Mouse (Mus musculus) cerebellum, postnatal 36 days (tissue): Measurements from ENCODE around the gene Lefty2.

Source experiments
- DNase-seq, 2 experiments: peaks; one replicate each; pipeline ENCODE4 v3.0.0; 2021 to 2022; ENCODE audit warnings: mixed read lengths in 2 of 2

Gene Lefty2

DNA sequence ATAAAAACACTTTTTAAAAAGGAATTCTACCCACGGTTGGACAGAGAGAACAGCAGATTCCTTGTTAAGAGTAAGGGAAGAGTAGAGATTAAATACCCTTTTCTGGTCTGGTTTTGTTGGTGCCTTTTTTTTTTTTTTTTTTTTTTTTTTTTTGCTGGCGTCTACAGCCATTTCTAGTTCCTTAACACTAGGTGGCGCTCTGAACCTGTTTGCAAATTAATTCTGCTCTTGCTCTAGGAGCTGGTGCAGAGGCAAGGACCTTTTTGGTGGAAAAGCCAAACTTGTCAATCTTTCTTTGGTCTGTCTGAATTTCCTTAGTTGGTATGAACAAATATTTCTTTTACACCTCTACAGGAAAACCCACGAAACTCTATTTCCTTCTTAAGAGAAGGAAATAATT lies 8.2 kb downstream of the Lefty2 start:
- peak in 1 of 2 experiments; percentile 28 for DNase-seq

DNA sequence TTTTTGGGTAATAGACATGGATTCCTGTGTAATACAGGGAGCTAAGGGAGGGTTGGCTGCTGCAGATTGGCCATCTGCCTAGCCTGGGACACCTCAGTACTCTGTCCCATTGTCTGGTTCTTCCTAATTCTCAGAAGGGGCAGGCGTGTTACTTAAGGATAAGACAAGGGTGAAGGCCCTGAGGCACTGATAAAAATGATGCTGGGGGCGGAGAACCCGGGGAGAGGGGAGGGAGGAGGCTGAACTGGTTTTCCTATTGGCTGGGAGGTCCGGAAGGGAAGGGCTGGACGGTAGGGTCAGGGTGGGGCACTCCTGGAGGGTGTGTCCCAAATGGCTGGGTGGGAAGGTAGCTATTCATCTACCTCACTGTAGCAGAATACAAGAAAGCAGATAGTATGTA lies 10.0 kb downstream of the Lefty2 start:
- no peak for DNase-seq

DNA sequence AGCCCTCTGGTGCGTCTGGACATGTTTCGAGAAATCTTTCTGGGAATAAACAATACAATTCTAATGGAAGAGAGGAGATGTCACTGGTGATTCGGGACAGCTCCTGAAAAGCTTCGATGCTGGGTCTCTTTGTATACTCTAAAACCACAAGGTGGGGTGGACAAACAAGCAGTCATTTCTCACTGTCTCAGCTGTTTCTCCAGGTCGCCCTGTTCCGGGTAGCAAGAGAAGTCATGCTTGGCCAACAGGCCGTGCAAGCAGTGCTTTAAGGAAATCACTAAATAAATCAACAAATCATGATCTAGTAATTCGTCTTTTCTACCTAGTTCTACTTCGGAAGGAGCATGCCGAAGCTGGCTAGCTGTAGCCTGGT lies 10.7 kb downstream of the Lefty2 start:
- DNase-seq, result no peak

DNA sequence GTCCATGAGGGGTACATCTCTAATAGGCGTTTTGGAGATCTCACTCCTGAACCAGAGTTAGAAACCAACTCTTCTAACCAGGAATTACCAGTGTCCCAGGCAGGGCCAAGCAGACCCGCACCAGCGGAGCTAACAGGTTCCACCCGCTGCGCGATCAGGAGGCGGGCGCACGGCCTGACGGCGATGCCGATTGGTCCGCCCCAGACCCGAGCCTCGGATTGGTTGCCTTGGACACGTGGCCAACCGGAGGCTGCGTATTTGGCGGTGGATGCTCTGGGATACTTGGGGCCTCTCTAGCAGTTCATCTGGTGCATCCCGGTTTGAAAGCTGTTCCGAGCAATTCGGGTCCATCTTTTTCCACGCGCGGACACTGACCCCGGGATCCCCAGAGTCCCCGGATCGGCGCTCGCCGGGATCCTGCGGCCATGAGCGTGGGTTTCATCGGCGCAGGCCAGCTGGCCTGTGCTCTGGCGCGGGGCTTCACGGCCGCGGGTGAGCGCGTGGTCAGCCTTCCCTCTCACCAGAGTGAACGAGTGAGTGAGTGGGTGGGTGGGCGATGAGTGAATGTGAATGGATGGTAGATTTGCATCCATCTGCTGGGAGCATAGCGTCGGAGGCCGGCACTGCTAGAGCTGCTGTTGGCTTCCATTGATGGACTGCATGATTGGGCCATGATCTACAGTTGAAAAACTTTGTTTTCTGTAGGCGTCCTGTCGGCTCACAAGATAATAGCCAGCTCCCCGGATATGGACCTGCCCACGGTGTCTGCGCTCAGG lies 11.3 kb downstream of the Lefty2 start, which contains the start of gene Pycr2:
Pycr2 (plus strand) TSS at position 255 of the 776 bp plus-strand sequence.
- DNase-seq, result peak; percentile 93 to 94

DNA sequence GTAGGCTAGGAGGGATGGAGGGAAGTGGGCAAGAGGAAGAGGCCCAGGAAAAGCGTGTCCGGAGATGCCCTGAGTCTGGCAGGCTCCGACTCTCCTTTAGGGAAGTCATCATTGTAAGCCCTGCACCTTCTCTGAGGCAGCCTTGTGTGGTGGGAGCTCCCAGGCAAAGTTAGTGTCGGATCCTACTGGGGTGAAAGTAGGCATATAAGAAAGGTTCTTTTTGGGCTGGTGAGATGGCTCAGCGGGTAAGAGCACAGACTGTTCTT lies 11.8 kb downstream of the Lefty2 start:
- no peak for DNase-seq

DNA sequence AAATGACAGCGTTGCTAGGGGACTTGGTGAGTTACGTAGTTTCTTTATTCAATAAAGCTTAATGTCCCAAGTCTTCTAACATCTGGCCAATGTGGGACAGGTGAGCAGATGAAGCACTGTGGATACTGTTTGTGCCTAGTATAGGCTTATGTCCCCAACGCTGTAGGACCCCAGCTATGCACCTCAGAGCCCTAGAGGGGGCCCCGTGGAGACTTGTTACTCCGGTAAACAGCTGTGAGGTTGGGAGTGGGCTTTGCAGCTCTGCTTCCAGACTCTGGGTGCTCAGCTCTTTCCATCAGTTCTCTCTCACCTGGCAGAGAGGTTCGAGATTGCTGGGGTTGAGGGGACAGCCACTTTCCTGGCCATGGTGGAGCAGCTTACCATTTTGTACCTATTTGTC lies 12.4 kb downstream of the Lefty2 start:
- no peak for DNase-seq

DNA sequence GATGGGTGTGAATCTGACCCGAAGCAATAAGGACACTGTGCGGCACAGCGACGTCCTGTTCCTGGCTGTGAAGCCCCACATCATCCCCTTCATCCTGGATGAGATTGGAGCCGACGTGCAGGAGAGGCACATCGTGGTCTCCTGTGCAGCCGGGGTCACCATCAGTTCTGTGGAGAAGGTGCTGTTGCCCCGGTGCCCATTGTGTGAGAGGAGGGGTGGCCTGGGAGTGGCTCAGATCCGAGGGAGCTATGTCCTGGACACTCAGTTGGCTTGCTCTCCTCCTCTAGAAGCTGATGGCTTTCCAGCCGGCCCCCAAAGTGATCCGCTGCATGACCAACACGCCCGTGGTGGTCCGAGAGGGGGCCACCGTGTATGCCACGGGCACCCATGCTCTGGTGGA lies 13.0 kb downstream of the Lefty2 start:
- DNase-seq, result no peak

DNA sequence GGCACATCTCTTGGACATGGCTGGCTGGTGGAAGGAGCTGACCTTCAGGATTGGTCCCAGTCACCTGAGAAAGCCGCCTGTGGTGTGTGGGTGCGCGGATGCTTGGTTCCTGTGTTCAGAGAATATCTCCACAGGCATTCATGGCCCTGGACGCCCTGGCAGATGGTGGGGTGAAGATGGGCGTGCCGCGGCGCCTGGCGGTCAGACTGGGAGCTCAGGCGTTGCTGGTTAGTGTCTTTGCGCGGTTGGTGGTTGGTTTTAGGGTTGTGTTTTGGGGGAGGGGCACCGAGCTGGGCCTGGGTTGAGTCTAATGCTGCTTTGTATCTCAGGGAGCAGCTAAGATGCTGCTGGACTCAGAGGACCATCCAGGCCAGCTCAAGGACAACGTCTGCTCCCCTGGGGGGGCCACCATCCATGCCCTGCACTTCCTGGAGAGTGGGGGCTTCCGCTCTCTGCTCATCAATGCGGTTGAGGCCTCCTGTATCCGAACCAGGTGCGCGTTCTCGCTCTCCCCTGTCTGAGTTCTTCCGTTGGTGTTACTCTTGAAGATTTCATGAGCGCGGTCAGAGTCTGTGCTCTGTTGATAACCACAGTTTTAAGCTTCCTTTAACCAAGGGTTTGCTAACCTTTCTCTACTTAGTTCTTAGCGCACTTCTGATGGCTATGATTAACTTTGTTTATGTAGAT lies 13.7 kb downstream of the Lefty2 start:
- peak in 1 of 2 experiments; percentile 5 for DNase-seq

DNA sequence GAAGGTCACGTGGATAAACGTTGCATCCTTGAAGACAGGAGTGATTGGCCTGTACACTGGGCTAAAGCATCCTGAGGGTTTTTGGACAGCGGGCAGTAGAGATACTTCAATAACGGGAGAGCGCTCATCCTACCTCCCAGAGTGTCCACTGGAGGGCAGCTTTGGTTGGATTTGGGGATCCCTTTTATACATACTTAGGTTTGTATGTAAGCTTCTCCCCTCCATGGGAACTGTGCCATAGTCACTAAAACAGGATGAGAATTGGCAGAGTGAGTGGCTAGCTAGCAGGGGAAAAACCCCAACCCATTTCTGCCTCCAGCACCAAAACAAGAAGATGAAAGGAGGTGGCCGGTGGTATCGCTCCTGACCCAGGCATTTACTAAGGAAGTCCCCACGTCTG lies 18.2 kb downstream of the Lefty2 start:
- DNase-seq, result no peak

DNA sequence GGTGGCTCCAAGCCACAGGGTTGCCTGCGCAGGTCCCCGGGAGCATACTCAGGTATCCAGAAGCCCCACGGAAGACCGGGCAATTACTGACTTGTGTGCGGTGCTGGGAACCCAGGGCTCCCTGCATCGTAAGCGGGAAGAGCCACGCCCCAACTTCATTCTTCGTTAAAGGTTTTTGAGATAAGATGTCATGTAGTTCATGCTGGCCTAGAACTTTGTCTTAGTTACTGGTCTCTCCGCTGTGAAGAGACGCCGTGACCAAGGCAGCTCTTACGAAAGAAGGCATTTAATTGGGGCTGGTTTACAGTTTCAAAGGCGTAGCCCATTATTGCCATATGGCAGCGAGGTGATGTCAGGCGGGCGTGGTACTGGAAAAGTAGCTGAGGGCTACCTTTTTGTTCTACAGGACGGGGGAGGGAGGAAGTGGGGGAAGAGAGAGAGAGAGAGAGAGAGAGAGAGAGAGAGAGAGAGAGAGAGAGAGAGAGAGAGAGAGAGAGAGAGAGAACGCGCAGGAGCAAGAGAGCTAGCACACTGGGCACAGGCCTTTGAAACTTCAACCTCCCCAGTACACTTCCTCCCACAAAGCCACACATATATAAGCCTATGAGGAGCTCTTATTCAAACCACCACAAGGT lies 18.9 kb downstream of the Lefty2 start:
- DNase-seq, result no peak

DNA sequence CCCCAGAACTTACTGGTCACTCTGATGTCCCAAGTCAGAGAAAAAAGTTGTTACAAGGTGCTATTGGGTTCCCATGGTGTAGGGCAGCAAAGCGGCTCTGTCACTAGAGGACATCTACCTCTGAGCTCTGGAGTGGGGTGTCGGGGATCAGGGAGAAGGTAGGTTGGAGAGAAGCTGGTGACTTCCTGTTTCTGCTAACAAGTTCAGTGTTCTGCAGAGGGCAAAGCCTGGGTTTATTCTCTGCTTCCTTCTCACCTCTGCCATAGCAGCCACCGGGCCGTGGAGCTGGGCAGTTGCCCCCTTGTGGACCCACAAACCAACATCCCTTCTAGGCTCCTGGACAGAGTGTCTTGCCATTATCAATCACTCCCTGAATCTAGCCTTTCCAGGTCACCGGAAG lies 19.9 kb downstream of the Lefty2 start:
- DNase-seq, result no peak

DNA sequence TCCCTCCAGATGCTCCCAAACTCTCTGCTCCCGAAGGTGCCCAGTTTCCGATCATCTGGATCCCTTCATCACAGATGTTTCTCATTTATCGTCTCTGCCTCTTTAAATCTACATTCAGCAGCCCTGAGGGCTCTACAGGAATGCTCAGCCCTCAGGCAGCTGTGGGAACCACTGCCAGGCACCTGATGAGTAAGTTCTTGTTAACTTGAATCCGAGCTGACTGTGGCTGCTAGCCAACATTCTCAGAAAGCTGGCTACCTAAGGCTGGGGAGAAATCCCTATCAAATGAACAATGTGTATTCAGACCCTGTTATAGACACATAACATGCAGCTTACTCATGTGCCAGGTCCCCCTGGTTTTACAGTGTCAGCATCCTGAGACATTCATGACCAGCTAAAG lies 20.9 kb downstream of the Lefty2 start:
- no peak for DNase-seq

DNA sequence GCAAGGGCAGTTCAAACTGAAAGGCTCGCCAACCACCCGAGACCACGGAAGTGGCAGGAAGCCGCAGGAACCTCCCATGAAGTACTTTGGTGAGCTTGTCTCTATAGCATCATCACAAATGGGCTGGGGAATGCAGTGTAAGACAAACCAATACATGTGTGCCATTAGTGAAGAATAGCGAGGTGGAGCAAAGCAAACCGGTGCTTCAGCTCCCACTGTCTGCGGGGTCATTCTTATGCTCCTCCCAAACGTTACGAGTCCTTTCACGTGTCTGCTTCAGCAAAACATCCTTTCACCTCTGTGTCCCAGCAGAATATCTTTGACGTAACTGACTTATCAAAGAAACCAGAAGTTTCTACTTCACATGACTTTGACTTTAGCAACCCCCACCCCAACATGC lies 23.5 kb downstream of the Lefty2 start:
- DNase-seq, result no peak

DNA sequence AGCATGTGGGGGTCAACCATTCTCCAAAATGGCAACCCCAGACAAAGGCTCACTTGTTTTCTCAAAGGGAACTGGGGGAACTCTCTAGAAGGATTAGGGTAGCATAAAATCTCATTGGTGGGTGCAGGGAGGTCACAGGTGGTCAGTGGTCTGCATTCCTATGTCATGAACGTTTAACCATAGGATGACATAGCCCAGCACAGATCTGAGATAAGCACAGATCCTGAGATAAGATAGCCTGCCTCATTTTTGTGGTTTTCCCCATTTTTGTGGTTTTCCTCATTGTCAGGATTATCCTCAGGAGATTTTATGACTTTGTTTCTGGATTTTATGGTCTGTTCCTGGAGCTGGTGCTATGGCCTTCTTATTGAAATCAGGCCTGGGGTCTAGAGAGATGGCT lies 24.1 kb downstream of the Lefty2 start:
- no peak for DNase-seq

DNA sequence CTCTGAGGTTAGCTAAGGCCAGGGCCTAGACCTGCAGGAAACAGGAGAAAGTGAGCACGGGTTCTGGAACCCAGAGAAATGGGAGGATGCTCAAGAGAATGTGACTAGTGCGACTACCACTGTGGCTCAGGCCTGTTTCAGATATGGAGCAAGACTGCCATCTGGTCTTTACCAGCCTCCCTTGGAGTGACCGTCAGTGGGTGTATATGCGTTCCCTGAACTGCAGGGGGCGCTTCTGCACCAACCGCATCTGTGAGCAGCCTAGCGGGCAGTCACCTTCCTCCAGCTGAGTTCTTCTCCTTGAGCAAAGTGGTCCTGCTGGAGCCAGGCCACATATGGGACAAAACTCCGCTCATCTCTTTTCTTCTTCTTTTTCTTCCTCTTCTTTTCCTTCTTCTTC lies 26.8 kb downstream of the Lefty2 start:
- DNase-seq, result no peak

DNA sequence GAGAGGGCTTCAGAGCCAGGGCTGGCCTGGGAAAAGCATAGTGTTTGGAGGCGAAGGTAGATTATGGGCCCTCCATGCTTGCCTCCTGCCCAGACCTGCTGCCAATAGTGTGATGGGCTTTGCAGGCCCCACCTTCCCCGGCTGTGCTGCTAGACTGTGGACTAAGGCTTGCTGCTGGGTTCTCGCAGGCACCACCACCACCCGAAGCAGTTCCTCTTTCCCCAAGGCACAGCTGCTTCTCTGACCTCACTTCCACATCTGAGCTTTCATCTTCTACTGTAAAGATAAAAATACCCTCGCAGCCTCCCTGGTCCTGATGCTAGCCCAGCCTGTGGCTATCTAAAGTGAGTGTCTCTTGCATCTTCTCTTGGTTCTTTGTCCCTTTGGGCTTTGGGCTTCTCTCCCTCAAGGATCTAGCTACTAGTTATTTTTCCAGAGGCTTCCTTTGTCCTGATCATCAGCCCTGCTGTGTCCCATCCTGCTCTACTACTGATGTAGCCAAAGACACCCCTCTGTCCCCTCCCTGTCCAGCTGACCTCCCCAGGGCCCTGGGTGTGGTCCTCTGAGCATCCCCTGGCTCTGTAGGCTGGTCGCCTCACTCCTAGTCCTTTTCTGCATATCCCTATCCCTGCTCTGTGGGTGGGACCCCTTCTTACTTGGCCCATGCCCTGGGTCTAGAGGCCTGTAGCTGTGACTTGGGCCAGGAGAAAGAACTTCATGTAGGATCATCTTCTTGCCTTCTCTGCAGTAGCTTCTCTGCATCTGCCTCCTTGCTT lies 29.6 kb downstream of the Lefty2 start:
- DNase-seq, result no peak

DNA sequence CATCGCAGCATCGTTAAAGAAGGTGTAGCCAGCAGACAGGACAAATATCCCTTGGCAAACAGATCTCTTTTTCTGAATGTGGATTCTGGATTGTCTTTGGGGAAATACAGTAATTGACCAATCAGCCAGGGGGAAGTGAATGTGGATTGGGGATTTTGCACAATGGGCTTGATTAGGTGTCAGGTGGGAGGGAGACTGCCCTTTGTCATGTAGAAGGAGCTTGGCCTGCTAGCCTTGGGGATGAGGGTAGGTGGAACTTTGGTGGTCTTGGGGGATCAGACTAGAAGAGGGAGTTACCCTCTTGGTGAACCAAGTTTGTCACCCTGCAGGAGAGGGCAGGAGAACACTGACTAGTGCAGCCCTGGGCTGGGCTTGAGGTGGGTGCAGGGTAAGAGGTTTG lies 31.8 kb downstream of the Lefty2 start:
- DNase-seq, result no peak

DNA sequence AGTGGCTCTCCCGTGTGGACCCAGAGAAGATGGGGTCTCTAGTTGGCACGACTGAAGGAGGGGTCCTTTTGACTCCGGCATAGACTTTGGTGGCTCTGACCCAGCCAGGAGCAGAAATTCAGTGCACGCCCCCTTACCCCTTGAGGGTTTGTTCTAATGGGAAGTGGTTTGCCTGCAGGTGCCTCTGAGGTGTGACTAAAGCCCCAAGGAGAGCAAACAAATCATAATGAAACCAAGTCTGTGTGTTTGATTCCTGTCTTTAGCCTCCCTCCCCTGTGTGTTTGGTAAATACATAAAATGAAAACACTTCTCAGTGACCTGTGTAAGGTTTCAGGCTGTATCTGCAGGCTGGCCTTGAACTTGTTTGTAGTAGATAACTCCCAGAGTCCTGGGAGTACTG lies 33.4 kb downstream of the Lefty2 start:
- DNase-seq, result no peak

DNA sequence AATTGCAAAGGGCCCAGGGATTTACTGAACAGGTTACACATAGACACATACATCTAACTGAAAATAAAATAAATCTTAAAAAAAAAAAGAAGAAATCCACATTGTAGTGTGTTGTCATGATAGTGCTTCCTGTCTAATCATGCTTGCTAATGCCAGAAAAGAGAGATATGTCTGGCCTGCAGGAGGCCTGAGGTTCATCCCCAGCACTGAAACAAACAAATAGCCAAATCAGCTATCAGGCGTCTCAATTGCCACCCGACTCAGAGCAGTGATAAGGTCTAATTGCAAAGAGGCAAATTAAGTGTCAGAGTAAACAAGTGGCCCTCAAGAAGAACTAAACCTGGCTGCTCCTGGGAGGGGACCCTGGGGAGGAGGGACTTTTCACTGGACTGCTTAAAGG lies 36.7 kb downstream of the Lefty2 start:
- DNase-seq, result no peak

DNA sequence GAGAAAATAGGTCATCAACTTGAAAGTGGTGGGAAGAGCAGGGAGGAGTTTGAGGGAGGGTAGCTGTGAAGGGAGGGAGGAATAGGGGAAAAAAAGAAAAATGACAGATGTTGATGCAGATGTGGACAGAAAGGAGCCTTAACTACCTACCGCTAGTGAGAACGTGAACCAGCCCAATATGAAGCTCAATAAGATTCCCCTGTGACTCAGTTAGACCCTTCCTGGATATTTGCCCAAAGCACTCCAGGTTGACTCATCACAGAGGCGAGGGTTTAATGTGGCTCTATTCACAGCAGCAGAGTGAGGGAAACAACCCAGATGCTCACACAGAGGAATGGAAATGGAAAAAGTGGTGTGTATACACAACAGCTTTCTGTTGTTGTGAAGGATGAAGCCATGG lies 38.2 kb downstream of the Lefty2 start:
- no peak for DNase-seq

DNA sequence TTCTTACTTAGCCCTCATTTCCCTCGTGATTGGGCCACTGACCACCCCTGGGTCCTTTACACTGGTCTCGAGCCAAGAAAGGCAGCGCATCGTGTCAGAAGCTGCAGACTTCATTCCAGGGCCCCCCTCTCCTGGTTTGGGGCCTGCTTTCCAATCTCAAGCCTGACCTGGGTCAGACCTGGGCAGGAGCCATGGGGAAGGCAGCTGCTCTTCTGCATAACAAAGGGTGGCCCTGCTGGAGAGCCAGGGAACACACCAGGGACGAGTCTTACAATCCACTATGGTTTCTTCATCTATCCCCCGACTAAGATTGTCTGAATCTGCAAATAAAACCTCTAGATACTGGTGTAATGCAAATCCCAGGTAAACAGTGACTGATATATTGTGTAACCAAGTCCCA lies 40.8 kb downstream of the Lefty2 start:
- DNase-seq, result no peak

DNA sequence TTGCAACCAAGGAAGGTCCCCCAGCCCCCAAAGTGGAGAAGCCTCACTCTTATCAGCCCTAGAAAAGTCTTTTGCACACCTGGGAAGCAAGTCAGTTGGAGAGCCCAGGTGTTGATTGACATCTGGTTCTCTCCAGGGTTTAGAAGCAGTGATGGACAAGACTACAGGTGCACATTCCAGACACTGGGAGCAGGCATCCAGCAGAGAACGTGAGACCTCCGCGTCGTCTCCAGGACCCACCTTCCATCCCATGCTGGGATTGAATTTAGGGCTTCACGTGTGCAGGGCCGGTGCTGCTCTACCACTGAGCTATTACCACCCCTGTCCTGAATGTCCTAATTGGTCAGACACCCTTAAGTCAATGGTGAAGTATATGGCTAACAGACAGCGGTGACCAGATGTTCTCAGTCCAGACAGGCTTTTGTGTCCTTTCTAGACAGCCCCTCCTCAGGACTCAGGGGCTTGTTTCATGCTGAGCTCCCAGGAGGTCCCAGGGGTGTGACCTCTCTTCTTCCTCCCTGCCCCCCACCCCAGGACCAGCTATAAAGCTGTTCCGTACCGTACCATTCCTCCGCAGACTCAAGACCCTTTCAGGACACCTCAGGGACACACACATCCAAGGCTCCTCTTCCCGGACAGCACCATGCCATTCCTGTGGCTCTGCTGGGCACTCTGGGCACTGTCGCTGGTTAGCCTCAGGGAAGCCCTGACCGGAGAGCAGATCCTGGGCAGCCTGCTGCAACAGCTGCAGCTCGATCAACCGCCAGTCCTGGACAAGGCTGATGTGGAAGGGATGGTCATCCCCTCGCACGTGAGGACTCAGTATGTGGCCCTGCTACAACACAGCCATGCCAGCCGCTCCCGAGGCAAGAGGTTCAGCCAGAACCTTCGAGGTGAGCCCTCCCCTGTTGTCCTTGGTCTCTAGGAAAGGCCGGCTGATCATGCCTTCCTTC lies 41.8 kb downstream of the Lefty2 start, which contains the start of gene Lefty1:
Lefty1 (plus strand) TSS at position 556 of the 953 bp plus-strand sequence.
- DNase-seq, result no peak
